Mouse (Mus musculus): ENCODE data around the gene Rgs7.

The Rgs7 gene

DNA sequence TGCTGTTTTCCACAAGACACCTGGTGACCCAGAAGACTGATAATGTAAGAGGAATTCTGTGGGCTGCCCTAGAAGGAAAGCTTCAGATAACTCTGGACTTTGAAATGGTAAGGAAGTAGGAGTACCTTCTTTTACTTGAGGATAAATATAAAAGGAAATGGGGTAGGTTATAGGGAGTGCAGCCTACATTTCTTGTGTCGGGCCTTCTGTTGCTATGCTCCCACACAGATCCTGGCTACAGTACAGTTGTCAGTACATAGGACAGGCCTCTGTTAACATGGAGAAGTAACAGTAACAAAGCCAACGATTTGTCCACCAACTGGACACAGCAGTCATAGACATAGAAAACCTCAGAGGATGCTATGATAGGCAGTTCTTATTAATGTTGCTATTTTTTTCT, 307.1 kb downstream of the Rgs7 start:
- no peak for TF ChIP-seq GATA4 (IDR thresholded peaks at IDR 0.05; ENCODE audit: insufficient replicate concordance, low read length)

DNA sequence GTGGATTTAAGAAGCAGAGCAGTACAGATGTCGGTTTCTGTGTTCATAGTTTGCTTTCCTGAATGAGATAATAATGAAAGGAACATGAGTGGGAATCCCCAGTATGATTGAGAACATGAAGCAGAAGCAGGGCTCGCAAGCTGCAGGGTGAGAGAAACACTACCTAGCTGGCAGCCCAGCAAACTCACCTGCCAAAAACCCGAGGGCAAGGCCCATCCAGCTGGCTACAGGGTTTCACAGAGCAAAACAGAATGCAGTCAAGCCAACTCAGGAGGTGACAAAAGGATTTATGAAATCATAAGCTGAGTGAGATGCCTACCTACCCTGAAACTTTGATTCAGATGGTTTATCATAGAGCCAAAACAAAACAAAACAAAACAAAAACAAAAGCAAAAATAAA, 307.6 kb downstream of the Rgs7 start:
- TF ChIP-seq GATA4 (IDR thresholded peaks at IDR 0.05; ENCODE audit: insufficient replicate concordance, low read length), result no peak

DNA sequence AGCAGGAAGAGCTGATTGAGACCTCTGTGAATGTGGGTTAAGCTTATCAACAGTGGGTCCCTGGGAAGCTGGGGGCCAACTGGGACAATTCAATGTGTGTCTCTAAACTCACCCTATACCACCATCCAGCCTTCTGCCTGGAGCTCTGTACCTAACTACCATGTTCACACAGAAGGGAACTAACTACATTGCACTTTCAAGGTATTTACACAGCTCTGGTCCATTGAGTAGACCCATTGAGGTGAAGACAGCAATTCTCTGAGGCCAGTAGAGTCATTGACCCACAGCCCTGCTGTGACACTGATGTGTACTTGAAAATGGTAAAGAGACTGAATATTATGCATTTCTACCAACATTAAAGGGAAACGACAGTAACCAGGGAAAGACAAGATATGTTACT, 313.6 kb downstream of the Rgs7 start:
- no peak for TF ChIP-seq GATA4 (IDR thresholded peaks at IDR 0.05; ENCODE audit: insufficient replicate concordance, low read length)

DNA sequence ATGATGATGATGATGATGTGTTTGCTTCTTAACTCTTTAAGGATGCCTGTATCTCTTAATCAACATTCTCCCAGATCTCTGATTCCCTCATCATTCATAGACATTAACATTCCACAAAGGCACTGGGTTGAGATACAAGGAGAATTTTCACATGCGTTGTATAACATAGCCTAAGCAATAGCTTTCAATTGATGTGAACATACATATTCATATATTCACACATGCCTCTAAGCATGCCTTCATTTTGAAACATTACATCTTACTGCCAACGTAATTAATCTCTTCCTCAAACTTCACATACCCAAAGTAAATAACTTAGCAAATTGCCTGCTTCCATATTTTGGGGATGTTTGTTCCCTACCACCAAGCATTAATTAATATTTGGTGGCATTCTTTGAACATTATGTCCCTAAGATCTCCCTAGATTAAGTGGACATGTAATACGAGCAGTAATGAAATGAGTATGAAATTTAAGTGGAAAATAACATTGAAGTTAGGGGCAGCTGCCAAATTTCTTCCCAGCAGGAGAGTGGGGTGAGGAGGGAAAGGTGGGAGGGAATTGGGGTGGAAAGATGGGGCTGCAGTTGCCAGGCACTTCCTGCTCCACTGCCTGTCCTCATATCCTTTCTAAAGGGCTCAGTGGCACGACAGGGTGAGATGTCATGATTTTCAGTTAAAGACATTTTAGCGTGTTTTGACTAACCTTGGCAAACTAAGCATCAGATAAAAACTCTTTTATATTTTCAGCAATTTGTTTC, 317.2 kb downstream of the Rgs7 start:
- no peak for TF ChIP-seq GATA4 (IDR thresholded peaks at IDR 0.05; ENCODE audit: insufficient replicate concordance, low read length)

DNA sequence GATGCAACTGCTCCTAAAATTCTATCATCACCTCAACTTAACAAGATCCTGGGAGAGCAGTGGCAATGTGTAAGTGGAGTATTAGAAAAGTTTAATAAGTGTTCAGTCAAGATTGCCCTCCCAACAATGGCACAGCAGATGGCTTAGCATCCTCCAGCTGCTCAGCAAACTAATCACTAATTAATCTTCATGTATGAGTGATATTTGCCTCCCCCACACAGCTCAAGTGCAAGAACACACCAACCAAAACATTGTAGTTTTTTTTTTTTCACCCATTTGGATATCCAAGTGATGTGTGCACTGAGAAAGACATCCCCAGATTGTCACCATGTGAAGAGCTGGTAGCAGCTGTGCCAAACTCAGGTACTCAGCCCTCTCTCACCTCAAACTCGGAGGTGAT, 336.8 kb downstream of the Rgs7 start:
- TF ChIP-seq GATA4 (IDR thresholded peaks at IDR 0.05; ENCODE audit: insufficient replicate concordance, low read length), result no peak

DNA sequence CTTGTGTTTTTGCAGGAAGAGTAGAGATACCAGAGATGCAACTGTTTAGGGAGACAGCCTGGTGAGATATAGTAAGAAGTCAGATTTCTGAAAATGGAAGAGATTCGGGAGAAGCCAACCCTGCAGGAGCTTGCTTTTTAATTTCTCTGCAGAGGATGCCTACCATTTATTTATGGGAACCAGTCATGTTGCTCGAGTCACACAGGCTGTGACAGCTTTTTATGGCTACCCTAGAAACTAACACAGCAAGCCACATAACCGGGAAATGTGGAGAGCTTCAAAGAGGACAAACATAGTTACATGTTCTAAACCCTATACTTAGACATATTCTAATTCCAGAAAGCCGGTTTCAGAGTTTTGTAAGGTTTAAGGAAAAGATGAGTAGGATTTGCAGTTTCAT, 349.2 kb downstream of the Rgs7 start:
- TF ChIP-seq GATA4 (IDR thresholded peaks at IDR 0.05; ENCODE audit: insufficient replicate concordance, low read length), result no peak

DNA sequence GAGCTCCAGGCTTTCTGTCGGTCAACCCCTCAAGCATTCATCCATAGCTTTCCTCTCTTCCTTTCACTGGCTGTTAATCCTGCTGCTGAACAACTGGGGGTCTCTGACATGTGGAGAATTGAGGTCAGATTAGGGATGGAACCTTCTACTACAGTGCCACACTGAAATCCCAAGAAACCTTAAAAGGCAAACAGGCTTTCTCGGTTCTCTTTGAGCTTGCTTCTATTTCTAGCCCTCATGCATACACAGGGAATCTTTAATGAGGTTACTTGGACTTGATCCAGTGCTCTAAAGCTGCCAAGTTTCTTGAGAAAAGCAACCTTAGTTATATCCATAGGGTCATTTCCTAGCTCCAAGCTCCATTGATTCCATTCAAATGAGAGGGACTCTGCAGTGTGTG, 363.8 kb downstream of the Rgs7 start:
- TF ChIP-seq GATA4 (IDR thresholded peaks at IDR 0.05; ENCODE audit: insufficient replicate concordance, low read length), result no peak

DNA sequence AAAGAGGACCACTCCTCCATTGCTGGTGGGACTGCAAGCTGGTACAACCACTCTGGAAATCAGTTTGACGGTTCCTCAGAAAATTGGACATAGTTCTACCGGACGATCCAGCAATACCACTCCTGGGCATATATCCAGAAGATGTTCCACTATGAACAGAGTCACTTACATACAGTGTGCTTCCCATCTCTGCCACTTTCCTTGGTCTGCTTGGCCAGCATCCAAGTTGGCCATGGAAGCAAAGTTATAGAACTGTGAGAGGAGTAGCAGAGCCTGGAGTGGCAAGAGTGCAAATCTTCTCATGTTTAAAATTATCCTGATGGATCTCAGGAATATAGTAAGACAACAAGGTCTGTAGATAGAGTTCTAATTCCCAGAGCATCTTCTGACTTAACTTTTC, 367.9 kb downstream of the Rgs7 start:
- no peak for TF ChIP-seq GATA4 (IDR thresholded peaks at IDR 0.05; ENCODE audit: insufficient replicate concordance, low read length)

DNA sequence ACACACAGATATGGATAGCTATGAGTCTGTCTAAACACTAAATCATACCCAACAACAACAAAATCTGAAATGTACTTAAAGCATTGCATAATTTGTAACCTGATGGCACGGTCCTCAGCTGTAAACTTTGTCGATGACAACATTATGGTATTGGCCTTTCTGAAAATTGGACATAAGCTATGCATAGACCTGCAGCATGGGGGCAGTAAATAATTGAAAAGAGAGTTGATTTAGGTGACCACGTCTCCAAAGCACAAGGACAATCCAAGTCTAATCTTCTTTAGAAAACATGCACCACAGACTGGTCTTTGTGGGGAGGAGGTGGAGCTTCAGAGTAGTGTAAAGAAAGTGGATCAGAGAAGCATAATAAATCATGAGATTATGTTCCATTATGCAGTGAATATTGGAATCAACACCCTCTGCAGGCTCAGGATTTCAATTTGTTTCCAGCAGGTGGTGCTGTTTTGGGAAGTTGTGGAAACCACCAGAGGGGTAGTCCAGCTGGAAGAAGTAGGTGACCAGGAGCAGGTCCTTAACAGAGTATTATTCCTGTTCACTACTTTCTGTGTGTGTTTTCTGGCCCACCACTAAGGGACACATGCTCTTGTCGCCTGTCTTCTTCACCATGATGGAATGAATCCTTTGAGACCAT, 373.3 kb downstream of the Rgs7 start:
- TF ChIP-seq GATA4 (IDR thresholded peaks at IDR 0.05; ENCODE audit: insufficient replicate concordance, low read length), result no peak

DNA sequence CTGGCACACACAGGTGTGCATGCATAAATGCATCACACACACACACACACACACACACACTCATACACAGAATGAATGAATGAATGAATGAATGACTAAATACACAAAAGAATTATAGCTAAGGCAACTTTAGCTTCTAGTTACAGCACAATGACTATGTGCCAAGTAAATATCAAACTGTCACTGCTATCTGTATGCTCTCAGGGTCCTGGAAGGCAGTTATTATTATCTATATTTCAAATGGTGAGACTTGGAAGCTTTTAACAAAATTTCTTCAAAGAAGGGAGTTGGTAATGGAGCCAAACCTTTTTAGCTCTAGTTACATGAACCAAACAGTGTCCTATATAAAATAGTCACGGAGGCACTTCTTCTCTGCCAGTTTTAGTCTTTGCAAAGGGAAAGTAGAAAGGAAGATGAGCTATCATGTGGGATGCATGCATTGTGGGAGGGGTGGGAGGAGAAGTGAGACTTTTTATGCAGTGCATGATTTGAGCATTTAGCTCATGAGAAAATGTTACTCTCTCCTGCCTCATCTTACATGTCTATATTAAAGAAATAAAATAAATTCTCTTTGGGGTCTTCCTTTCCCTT, 383.9 kb downstream of the Rgs7 start:
- TF ChIP-seq GATA4 (IDR thresholded peaks at IDR 0.05; ENCODE audit: insufficient replicate concordance, low read length), result no peak

DNA sequence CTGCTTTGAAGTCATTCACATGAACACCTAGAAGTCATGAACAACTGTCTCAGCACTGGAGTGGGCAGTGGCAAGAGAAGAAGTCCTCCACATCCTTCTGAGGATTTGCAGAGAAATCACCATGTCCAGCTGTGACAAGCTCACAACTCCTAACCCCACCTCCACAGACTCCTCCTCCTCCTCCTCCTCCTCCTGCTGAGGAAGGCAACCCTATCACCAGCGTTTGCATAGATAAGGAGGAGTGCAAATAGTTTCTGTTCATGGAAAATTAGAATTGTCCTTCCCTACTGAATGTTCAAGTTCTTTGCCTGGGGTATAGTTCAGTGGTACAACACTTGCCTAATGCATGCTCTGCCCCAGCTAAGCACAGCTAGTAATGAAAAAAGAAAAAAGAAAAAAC, 386.0 kb downstream of the Rgs7 start:
- no peak for TF ChIP-seq GATA4 (IDR thresholded peaks at IDR 0.05; ENCODE audit: insufficient replicate concordance, low read length)

DNA sequence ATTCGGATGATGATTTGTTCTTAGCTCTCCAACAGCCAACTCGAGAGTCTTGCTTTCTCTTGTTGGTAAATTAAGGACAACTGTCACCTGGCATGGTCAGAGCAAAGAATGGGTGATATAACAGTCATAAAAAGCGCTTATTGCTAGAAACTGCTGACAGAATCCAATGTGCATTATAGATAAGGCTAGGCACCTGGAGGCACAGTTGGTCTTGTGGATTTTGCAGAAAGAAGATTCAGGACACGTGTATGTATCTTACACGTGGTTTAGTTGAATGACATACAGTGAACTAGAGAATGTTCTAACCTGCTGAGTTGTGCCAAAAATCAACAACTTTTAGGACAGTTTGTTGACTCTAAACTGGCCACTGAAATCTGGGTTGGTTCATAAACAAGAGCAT, 386.9 kb downstream of the Rgs7 start:
- no peak for TF ChIP-seq GATA4 (IDR thresholded peaks at IDR 0.05; ENCODE audit: insufficient replicate concordance, low read length)

DNA sequence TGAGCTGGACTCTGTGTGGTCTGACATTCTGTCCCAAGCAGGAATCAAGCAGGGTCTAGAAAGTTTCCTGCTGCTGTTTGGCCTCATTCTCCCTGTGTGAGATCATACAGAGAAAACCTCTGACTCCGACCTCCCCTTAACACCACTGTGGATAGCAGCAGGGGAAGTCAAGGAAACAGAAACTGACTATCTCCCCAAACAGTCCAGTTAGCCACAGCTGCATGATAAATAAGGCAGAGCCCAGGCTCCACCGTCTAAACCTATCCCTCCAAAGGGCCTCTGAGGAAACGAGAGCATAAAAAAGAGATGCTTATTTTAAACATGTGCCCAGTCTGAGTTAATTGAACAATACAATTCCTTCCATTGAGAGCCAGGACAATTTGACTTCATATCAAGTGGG, 395.3 kb downstream of the Rgs7 start:
- TF ChIP-seq GATA4 (IDR thresholded peaks at IDR 0.05; ENCODE audit: insufficient replicate concordance, low read length), result no peak

DNA sequence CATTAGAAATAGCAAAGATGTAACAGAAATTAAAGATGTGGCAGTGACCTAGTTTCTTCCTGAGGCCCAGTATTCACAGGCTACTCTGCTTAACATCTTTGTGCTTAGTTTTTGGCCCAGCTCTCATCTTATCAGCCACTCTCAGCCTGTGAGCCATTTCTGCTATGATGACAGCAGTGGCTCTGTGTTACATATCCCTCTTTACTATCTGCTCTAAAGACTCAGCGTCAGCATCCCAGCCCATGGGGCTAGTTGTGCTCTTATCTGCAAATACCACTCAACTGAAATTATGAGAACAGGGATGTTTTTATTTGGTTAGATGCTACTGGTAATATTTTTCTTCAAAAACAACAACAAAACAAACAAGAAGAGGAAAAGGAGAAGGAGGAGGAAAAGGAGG, 410.2 kb downstream of the Rgs7 start:
- TF ChIP-seq GATA4 (IDR thresholded peaks at IDR 0.05; ENCODE audit: insufficient replicate concordance, low read length), result no peak

DNA sequence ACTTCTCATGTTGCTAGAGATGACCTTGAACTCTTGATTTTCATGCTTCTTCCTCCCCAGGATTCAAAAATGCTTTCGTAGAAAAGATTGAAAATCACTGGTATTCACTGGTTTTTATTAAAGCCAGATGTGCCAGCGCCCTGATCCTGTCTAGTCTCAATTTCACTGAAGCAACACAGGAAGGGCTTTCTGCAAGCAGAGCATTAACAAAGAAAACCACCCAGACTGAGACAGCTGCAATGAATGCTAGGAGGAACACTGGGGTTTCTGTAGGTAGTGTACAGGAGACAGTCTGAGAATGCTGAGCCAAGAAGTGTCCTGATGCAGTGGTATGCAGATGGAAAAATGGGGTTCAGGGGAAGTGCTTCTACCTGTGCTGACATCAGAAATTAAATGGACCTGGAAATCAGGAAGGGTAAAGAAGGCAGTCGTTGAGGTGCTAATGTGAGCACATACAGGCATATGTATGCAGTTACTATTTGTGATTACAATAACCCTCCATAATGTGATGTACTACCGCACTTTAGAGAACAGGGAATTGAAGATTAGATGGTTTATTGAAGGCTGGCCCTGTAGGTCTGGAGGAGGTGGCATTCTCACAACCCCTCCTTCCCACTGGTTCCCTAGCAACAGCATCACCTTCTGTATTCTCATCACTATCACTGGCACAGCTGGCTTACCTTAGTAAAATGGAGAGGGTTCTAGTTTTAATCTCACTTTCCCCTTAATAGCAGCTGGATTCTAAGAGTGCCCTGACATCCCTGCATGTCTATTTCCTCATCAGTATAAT, 412.3 kb downstream of the Rgs7 start:
- TF ChIP-seq GATA4 (IDR thresholded peaks at IDR 0.05; ENCODE audit: insufficient replicate concordance, low read length), result no peak

Measured in liver, adult (tissue).